Mouse (Mus musculus) bone marrow macrophage, adult 2 months (primary cell): ENCODE results near the gene Fam160b1.

ENCODE experiments used
- CTCF ChIP-seq: IDR thresholded peaks from 2 replicates; pipeline ENCODE4 v1.5.1; 2012; ENCODE audit warnings: low read depth, mild to moderate bottlenecking, low read length, moderate library complexity
- POLR2A ChIP-seq: IDR thresholded peaks from 2 replicates; pipeline ENCODE4 v1.6.1; 2012; ENCODE audit warnings: mild to moderate bottlenecking, low read depth, low read length, borderline replicate concordance

DNA sequence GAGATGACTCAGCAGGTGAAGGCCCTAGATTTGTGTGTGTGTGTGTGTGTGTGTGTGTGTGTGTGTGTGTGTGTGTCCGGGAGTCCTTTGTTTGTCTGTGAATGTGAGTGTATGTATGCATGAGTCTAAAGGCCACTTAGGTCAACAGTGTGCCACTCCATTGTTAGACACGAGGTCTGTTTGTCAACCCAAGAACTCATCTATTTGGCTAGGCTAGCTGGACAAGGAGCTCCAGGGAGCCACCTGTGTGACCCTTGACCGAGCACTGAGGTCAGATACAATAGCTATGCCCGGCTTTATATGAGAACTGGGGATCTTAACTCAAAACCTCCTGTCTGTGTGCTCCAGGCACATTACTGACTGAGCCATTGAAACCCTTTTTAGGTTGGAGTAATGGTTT, 38.0 kb upstream of the Fam160b1 start:
- TF ChIP-seq POLR2A (no peak), CTCF (no peak)
